Mouse (Mus musculus) erythroblast, embryonic 14.5 days (primary cell): ENCODE data around the gene Foxo3.

Source experiments
- GATA1 ChIP-seq: IDR thresholded peaks from 2 replicates; pipeline ENCODE4 v1.6.1; 2012; ENCODE audit warnings: low read length, inconsistent platforms, mixed read lengths
- TAL1 ChIP-seq: IDR thresholded peaks from 3 replicates; pipeline ENCODE4 v1.6.1; 2012; ENCODE audit warnings: low read length, inconsistent platforms, mixed read lengths

DNA sequence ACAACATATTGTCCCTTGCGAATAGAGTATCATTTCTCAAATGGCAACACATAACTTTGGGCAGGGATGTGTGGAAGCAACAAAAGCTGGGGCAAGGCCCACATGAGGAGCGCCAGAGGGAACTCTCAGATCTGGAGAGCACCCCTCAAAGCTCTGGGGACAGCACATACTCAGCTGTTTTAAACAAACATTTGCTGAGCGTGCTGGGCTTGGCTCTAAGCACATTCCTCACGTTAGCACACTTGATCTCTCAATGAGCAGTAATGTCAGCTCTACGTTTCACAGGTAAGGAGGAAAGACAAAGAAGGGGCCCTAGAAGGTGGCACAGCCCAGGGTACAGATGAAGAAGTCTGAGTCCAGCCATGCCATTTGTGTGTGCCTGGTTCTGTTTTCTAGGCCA is 131.3 kb downstream of the Foxo3 start:
- TF ChIP-seq TAL1 (no peak), GATA1 (no peak)
